Mouse (Mus musculus) A20 (cell line): ENCODE measurements around the gene Wfdc6a.
"Not testable (repeated sequence)": the region's sequence is repeated elsewhere in the genome, so short reads cannot be mapped to it uniquely, and the experiment has no call there.

ENCODE experiments used
- DNase-seq: peaks from one replicate; pipeline ENCODE4 v3.0.0-alpha.2; 2011; ENCODE audit warnings: low read depth, low spot score

Wfdc6a gene

GRCm38 (mm10) chr2:164585025-164585725 lies at the start of gene Wfdc6a:
Gene Wfdc6a (minus strand): TSS chr2:164585447.
- DNase-seq: not testable (repeated sequence)

DNA sequence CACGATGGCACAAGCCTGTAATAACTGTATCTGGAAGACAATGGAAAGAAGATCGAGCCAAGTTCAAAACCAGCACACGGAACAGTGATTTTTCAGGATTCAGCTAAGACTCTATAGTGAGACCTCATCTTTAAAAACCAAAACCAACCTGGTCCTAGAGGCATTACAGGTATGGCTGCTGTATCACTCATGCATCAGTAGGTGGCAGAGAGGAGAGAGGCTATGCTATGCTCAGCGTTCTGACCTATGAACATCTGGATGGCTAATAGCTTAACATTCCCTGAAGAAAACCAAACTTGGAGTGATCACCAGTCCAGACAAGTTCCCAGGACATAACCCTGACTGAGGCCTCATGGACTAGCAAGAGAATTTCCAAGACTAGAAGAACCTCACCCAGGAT lies 36.5 kb upstream of the Wfdc6a start:
- no peak for DNase-seq

DNA sequence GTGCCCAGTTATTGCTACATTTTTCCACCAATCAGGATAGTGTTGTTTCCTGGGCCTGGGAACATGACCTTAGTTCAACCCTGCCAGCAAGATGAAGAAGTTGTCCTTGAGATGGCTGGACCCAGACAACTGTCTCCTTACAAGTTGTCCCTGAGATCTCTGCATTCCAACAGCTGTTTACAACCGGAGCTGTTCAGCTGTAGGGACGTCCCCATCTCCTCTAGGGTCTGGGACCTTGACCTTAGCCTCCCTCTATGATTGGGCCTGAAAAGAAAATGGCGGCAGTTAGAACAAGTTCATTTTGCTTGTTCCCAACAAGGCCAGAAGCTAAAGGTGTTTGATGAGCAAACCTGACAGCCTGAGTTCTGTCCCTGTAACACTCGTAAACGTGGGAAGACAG lies 33.8 kb upstream of the Wfdc6a start:
- no peak for DNase-seq

- no peak for DNase-seq
Measured at GRCm38 (mm10) chr2:164615386-164615785, 30.1 kb upstream of the Wfdc6a start.

- DNase-seq: not testable (repeated sequence)
Measured at GRCm38 (mm10) chr2:164613471-164613870, 28.2 kb upstream of the Wfdc6a start, which contains the start of the genes Wfdc6b and Wfdc8. Gene Wfdc6b (plus strand): TSS chr2:164613522. Gene Wfdc8 (minus strand): TSS chr2:164613626.

DNA sequence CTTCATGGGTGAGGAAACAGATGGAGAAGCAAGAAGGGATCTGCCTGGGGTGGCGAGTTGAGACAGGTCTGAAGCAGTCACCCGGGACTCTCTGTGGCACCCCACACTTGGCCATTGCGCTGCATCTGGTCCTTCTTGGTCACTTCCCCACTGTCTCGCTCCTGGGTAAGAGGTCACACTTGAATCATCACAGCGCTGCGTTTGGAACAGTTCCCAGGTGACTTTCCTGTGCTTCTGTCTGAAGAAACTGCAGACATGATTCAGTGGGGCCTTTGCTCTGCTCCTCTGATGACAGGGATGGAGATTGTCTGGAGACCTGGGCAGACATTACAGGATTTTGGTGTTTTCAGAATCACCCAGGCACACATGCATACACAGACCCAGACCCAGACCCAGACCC lies 23.5 kb upstream of the Wfdc6a start:
- no peak for DNase-seq

- no peak for DNase-seq
Measured at GRCm38 (mm10) chr2:164604411-164604810, 19.2 kb upstream of the Wfdc6a start.

GRCm38 (mm10) chr2:164603482-164603881 lies 18.2 kb upstream of the Wfdc6a start:
- no peak for DNase-seq

DNA sequence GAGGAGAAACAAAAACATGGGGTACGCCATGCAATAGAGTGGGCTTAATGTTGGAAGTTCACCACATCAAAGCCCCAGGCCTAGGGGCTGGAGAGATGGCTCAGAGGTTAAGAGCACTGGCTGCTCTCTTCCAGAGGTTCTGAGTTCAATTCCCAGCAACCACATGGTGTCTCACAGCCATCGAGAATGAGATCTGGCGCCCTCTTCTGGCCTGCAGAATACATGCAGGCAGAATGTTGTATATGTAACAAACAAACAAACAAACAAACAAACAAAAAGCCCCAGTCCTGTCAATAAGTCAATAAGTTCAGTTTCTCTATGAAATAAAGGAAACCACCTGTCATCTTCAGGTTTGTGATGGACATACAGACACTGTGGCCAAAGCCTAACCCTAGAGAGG lies 14.9 kb upstream of the Wfdc6a start:
- peak; percentile 31 for DNase-seq

- no peak for DNase-seq
Measured at GRCm38 (mm10) chr2:164593494-164593893, 8.2 kb upstream of the Wfdc6a start, which contains the start of gene Eppin. Gene Eppin (minus strand): TSS chr2:164593594.

DNA sequence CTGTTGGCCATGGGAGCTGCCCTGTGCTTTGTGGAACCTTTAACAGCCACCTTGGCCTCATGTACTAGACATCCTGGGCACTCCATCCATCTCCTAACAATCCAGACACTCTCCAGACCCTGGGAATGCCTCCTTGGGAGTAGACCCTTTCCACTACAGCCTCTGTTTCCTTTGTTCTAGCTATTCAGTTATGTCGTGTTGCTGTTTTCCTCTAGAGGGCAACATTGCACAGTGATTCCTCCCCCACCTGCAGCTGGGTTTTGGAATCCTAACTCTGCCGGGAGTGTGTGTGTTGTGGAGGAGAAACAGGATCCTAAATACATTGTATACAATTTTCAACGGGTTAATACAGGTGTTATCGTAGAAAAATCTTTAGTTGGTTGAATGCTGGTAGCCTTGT lies 6.8 kb upstream of the Wfdc6a start:
- peak; percentile 38 for DNase-seq

DNA sequence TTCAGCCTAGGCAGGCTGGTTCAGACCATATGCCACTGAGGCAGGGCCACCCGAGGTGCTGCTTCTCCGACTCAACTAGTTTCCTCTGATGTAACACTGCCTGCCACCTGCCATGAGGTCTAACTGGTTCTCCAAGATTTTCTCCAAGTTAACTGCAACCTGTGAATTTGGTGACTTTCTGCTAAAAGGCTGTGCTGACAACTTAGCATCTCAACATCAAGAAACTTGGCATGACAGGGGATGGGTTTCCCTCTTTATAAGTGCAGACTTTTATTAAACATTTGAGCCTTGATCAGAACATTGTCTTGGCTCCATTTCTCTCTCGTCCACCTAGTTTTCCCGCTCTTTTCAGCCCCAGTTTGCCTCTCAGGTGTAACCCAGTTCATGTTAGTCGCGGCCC lies 11.9 kb downstream of the Wfdc6a start, which contains the start of gene Spint3:
Spint3 (minus strand) TSS at position 101 of the 400 bp plus-strand sequence.
- DNase-seq: not testable (repeated sequence)

GRCm38 (mm10) chr2:164567460-164567859 lies 17.8 kb downstream of the Wfdc6a start:
- DNase-seq: no peak

GRCm38 (mm10) chr2:164566997-164567396 lies 18.2 kb downstream of the Wfdc6a start:
- DNase-seq: peak; percentile 10

- no peak for DNase-seq
Measured at GRCm38 (mm10) chr2:164564346-164564745, 20.9 kb downstream of the Wfdc6a start.

DNA sequence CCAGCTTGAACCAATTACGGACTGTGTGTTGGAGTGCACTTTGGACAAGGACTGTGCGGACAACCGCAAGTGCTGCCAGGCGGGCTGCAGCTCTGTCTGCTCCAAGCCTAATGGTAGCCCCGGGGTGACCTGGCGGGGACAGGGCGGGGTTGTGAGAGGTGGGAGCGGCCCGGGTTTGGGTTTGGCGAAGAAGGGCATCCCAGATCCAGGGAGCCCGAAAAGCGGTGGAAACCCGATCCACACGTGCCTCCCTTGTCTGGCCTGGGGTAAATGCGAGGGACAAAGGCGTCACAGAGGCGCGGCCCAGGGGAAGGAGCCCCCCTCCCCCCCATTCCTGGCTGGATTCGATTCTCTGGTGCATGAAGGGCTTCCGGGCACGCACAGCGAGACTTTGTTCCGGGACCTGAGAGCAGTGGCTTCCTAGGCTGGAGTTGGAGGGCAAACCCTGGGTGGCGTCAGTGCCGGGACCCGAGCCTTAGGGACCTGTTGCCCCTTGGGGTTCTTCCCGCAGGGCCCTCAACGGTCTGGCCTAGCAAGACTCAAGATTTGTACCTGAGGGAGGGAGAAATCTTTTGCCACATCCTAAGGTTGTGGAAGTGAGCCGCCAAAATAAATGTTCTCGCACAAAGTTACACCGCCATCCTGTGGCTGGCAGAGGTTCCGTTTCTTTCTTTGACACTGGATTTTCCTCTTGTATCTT lies 21.8 kb downstream of the Wfdc6a start:
- no peak for DNase-seq

DNA sequence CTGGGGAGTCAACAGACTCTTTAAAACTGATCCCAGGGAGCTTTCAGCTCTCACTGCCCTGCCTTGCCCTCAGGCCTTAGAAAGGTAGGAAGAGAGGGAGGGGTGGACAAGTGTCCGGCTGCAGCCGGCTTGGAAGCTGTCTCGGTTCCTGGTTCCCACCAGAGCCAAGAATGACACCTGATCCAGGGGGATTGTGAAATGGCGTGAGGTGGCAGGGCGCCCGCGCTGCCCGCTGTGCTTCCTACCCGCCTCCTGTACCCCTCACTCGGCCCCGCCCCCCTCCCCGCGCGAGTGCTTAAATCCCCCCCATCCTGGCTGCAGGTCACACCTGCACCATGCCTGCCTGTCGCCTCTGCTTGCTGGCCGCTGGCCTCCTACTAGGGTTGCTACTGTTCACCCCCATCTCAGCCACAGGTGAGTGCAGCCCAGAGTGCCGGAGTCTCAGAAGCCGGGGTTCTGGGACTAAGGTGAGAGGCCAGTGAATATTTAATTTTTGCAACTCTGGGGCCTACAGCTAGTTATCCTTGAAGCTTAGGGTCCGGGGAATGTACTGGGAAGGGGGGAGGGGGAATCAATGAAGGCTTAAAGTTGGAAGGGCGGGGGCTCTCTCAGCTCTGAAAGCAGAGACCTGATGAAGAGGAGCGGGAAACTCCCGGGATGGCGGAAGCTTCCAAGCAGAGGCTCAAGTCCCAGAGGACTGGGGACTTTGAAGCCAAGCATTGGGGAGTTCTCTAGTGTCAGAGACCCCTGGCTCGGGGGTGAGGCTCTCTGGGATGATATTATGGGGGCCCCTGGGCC lies 22.7 kb downstream of the Wfdc6a start, which contains the start of gene Wfdc2:
Wfdc2 (plus strand) TSS at position 23 of the 798 bp plus-strand sequence.
- DNase-seq: no peak

DNA sequence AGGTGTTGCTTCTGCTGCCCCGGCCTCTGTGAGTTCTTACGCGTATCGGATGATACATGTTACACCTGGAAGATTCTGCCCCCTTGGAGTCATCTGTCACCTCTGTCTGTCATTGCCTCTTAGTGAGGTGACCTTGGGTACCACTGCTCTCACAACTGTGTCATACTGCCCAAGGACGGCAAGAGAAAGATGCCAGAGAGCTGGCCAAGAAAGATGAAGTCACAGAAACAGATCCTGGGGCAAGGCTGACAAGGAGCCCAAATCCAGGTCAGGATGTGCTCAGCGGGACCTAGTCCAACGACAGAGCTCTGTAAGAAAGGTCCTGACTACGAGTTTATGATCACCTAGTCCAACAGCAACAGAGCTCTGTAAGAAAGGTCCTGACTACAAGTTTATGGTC lies 25.1 kb downstream of the Wfdc6a start:
- DNase-seq: no peak

DNA sequence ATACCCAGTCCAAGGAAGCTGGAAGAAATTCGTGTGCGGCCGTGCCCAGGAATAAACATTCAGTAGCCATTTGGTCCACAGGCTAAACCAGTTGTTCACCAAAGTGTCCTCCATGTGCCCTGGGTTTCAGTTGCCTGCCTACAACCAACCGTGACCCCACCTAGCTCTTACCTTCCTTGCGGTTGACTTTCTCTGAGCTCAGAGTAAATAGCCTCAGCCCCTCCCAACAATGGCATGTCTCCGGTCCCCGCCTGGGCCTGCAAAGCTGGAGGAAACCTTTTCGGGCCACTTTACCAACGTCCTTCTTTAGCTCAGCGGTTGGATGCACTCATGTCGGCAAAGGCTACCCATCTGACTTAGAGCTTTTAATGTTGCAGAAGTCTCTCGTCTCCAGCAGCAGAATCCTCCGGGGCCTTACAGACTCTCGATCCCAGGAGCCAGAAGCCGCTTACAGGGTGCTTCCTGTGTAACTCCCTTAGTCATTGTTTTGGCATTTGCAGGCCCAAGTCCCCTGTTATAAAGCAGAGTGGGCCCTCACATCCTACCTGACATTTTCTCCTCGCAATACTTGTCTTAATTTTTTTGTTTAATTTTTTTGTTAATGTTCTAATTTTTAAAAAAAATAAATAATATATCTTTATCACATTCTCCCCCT lies 26.1 kb downstream of the Wfdc6a start:
- no peak for DNase-seq

GRCm38 (mm10) chr2:164558426-164558825 lies 26.8 kb downstream of the Wfdc6a start:
- DNase-seq: no peak

GRCm38 (mm10) chr2:164551502-164551901 lies 33.7 kb downstream of the Wfdc6a start:
- DNase-seq: no peak
